Mouse (Mus musculus) CH12.LX (cell line): ENCODE measurements at regions not wholly inside any gene's neighbourhood (a gene's known extent, or its start where the extent isn't known, plus 50 kb on each side); places are given as distances from the start of the nearest gene placed in this dataset.

ENCODE experiments used
- CHD2 ChIP-seq: IDR thresholded peaks from 2 replicates; pipeline ENCODE4 v1.6.1; 2011; ENCODE audit warnings: low read length, improper control_type of control experiment
- CTCF ChIP-seq, 2 experiments: IDR thresholded peaks in 1 of 2; conservative IDR thresholded peaks in 1 of 2; 2 replicates each; pipeline ENCODE4 v1.5.1; 2011 to 2012; ENCODE audit warnings: low read depth in 2 of 2, low read length in 2 of 2, improper control_type of control experiment in 1 of 2, inconsistent platforms in 1 of 2, mild to moderate bottlenecking in 1 of 2, moderate library complexity in 1 of 2
- ELF1 ChIP-seq: IDR thresholded peaks from 2 replicates; pipeline ENCODE4 v1.6.1; 2014; ENCODE audit warnings: low read depth, mild to moderate bottlenecking, inconsistent platforms, low read length, improper control_type of control experiment
- EP300 ChIP-seq: IDR thresholded peaks from 2 replicates; pipeline ENCODE4 v1.6.1; 2011; ENCODE audit warnings: low read length, improper control_type of control experiment
- ETS1 ChIP-seq: conservative IDR thresholded peaks from 2 replicates; pipeline ENCODE4 v1.6.1; 2012; ENCODE audit warnings: low read depth, mild to moderate bottlenecking, inconsistent platforms, low read length, improper control_type of control experiment, moderate library complexity
- KAT2A ChIP-seq: IDR thresholded peaks from 2 replicates; pipeline ENCODE4 v1.6.1; 2012; ENCODE audit warnings: low read length, improper control_type of control experiment, inconsistent platforms; ENCODE audit not compliant: insufficient replicate concordance
- MAX ChIP-seq: IDR thresholded peaks from 2 replicates; pipeline ENCODE4 v1.6.1; 2011; ENCODE audit warnings: low read length, improper control_type of control experiment
- POLR2A ChIP-seq: IDR thresholded peaks from 2 replicates; pipeline ENCODE4 v1.6.1; 2011; ENCODE audit warnings: low read depth, mild to moderate bottlenecking, improper control_type of control experiment, low read length
- POLR2AphosphoS2 ChIP-seq: IDR thresholded peaks from 2 replicates; pipeline ENCODE4 v1.6.1; 2011; ENCODE audit warnings: low read depth, low read length, improper control_type of control experiment
- RAD21 ChIP-seq: IDR thresholded peaks from 2 replicates; pipeline ENCODE4 v1.6.1; 2011; ENCODE audit warnings: low read depth, mild to moderate bottlenecking, low read length, improper control_type of control experiment, moderate library complexity
- USF1 ChIP-seq: IDR thresholded peaks from 2 replicates; pipeline ENCODE4 v1.6.1; 2014; ENCODE audit warnings: low read depth, mild to moderate bottlenecking, inconsistent platforms, low read length, improper control_type of control experiment
- ZKSCAN1 ChIP-seq: IDR thresholded peaks from 2 replicates; pipeline ENCODE4 v1.6.1; 2012; ENCODE audit warnings: low read depth, inconsistent platforms, low read length, improper control_type of control experiment, borderline replicate concordance

DNA sequence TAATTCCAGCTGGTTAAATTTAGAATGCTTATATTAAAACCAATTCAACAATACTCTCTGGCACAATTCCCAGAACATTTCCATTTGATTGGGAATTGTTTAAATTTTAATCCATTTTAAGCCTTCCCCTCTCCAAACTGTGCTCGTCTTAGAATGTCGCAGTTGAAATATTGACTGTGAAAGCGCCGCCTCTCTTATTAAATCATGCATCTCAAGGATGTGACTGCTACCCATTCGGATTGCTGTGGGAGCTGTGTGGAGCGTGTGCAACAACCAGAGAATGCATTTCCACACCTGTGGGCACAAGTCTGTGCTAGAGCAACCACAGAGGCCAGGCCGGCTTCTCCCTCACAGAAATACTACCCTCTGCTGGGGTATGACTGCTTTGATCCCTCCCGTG is 75.1 kb upstream of the Csnka2ip start:
- TF ChIP-seq USF1 (no peak), KAT2A (no peak), POLR2A (no peak), CHD2 (no peak), EP300 (no peak), MAX (no peak), CTCF (conservative IDR thresholded peaks at IDR 0.05 in 1 of 2, IDR thresholded peaks at IDR 0.05 in 1 of 2; ENCODE audit: low read depth in 2 of 2, low read length in 2 of 2) (no peak), ETS1 (no peak), RAD21 (no peak), POLR2AphosphoS2 (no peak), ZKSCAN1 (no peak), ELF1 (no peak)
